Mouse (Mus musculus) embryonic stem cell, embryonic (primary cell): ENCODE results near the gene Crx.

ENCODE experiments used
- CTCF ChIA-PET, 4 experiments: fragments of 300-600 bp in 2 of 4; fragments of 350-600 bp in 2 of 4; sonication (Branson Sonifier 250); formaldehyde crosslinking; loops; one replicate each; lab custom pipeline; 2022; ENCODE audit warnings: inconsistent platforms in 2 of 4; lab: Charles Lee
- POLR2A ChIA-PET, 4 experiments: fragments of 300-600 bp in 2 of 4; fragments of 350-600 bp in 2 of 4; sonication (Branson Sonifier 250); formaldehyde crosslinking; loops; one replicate each; lab custom pipeline; 2022; ENCODE audit warnings: antibody characterized with exemption in 4 of 4, inconsistent platforms in 1 of 4; lab: Charles Lee

Crx gene

DNA sequence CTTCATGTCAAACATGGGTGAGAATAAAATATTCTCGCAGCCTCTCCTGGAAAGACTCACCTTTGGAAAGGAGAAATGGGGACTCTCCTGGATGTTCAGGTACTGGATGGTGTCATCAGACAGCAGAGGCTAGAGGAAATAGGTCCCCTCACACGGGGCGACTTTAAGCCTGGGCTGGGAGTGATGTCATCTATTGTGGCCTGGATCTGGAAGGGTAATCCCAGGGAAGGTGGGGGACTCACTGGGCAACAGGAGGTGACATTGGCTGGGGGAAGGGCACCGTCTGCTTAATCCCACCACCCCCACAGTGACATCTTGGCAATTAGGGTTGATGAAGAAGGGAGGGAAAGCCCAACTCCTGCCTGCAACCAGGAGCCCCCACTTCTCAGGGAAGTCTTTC, at the start of gene Crx:
Crx (minus strand) TSS at position 213 of the 400 bp plus-strand sequence.
- POLR2A ChIA-PET: interaction anchor here in 1 of 4 experiments (0.6 kb wide), 1 partner anchor 242 kb away, joined by 3 read pairs; no protein-coding TSS in a partner anchor
- CTCF ChIA-PET: interaction anchor here in 1 of 4 experiments (1.0 kb wide), 1 partner anchor 21 kb away, joined by 3 read pairs; no protein-coding TSS in a partner anchor

DNA sequence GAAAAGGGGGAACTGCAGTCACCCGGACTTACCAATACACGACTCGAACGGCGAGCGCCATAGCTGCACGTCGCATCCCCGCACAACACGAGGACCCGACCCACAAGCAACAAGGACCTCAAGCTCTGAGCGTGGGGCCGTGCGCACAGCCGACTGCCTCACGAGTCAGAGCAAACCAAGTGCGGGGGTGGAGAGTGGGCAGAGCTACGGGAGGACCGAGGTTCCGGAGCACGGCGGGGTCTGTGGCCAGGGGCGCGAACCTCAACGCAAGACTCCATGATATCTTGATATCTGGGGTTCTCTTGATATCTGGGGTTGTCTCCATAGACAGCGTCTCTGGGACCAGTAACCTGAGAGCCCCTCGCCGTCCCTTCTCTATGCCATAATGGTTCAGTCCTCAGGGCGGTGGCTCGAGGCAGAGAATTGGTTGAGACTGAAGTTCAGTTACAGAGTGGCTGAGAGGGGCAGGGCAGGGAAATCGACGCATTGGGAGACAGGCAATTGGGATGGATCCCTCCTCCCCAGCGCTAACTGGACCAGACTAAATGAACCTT, 42.5 kb upstream of the Crx start, which contains the start of gene Selenow:
Selenow (minus strand) TSS at position 183 of the 554 bp plus-strand sequence.
- CTCF ChIA-PET: interaction anchor here in 3 of 4 experiments (0.5 to 1.8 kb wide), 6 partner anchors 9 to 207 kb away, joined by 3 to 10 read pairs (median 3); partner anchors contain the start of gene Slc8a2 (in 1 of the 3)
- POLR2A ChIA-PET: interaction anchor here (0.7 to 2.5 kb wide), 27 partner anchors 9 to 364 kb away, joined by 3 to 13 read pairs (median 4); partner anchors contain the start of genes Nop53 (in 2 of the 4), Ccdc9 (in 1 of the 4), Inafm1 (in 1 of the 4) and Napa (in 1 of the 4)

DNA sequence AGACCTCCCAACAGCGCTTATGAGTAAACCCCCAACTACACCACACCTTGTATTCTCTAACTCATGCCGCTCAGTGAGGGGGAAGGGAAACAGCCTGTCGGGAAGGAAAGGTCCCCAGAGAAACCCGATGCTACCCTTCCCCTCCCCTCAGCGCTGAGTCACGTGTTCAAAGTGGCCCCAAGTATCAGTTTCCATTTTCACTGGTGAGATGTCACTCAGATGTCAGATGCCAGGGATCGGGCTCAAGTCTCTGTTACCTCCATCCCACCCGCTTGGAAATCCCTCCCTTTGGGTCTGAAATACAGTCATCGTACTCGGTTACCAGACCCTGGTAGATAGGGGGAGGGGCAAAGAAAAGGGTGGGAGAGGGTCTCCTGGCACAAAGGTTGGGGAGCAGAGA, 42.0 kb upstream of the Crx start:
- ChIA-PET POLR2A (interaction anchor here (0.5 to 2.5 kb wide), 27 partner anchors 8 to 364 kb away, joined by 3 to 13 read pairs (median 4); partner anchors contain the start of genes Nop53 (in 2 of the 4), Ccdc9 (in 1 of the 4) and Napa (in 1 of the 4)), CTCF (interaction anchor here in 3 of 4 experiments (0.5 to 1.8 kb wide), 6 partner anchors 8 to 208 kb away, joined by 3 to 10 read pairs (median 3); partner anchors contain the start of gene Slc8a2 (in 1 of the 3))

DNA sequence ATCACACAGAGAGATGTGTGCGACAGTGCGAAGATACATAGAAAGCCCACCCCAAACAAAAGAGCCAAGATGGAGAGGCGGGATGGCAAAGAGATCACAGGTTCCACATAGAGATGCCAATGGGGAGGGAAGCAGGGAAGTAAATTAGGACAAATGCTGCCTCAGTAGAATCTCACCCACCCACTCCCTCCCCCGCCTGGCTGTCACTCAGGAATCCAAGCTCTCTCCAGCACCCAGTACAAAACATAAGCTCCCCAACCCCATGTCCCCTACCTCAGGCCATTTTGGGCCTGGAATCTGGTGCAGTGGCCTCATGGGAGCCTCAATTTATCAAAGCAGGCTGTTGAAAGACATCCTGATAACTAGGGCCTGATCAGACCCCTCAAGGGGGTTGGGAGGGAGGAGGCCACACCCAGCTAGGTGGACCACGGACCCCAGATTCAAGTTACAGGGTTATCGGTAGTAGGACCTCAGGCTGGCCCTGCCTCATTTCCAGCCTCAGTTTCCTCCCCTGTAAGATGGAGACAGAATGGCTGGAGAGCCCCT, 41.0 kb upstream of the Crx start:
- POLR2A ChIA-PET: interaction anchor here in 2 of 4 experiments (1.0 to 2.5 kb wide), 11 partner anchors 9 to 365 kb away, joined by 3 to 13 read pairs (median 4); partner anchors contain the start of genes Ccdc9 (in 1 of the 2) and Nop53 (in 1 of the 2)
- CTCF ChIA-PET: interaction anchor here in 3 of 4 experiments (0.6 to 1.8 kb wide), 6 partner anchors 8 to 345 kb away, joined by 3 to 10 read pairs (median 3); no protein-coding TSS in a partner anchor

DNA sequence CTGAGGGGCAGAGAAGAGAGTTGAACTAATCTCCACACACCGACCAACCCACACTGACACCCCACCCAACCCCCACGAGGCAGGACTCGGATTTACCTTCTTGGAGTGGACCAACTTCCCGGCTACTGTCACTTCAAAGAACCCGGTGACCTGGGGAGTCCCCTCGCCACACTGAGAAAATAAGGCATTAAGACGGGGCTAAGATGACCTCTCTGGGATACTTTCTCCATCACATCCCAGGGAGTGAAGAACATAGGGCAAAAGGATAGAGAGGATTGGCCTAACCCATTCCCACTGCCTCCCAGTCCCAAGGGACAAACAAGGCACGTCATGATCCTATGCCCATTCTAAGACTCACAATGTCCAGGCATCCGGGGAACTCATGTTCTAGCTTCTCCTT, 40.2 kb upstream of the Crx start:
- CTCF ChIA-PET: no interaction called here
- POLR2A ChIA-PET: interaction anchor here in 2 of 4 experiments (0.5 to 2.2 kb wide), 5 partner anchors 8 to 55 kb away, joined by 3 to 6 read pairs (median 4); no protein-coding TSS in a partner anchor

DNA sequence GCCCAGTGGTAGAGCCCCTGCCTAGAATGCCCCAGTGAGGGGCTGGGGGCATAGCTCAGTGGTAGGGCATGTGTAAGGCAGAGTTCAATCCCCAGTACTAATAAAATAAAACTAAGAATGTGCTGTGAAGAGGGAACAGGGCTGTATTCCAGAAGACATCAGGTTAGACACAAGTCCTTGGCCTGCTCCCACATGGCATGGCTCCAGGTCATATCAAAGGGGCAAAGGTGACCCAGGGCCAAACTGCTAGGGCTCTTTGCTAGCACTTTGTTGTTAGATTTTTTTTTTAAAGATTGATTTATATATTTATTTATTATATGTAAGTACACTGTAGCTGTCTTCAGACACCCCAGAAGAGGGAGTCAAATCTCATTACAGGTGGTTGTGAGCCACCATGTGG, 38.6 kb upstream of the Crx start:
- POLR2A ChIA-PET: interaction anchor here in 2 of 4 experiments (0.8 to 1.6 kb wide), 3 partner anchors 10 to 126 kb away, joined by 3 read pairs; no protein-coding TSS in a partner anchor
- CTCF ChIA-PET: interaction anchor here in 1 of 4 experiments (1.1 to 1.4 kb wide), 2 partner anchors 30 to 34 kb away, joined by 3 to 4 read pairs; no protein-coding TSS in a partner anchor

DNA sequence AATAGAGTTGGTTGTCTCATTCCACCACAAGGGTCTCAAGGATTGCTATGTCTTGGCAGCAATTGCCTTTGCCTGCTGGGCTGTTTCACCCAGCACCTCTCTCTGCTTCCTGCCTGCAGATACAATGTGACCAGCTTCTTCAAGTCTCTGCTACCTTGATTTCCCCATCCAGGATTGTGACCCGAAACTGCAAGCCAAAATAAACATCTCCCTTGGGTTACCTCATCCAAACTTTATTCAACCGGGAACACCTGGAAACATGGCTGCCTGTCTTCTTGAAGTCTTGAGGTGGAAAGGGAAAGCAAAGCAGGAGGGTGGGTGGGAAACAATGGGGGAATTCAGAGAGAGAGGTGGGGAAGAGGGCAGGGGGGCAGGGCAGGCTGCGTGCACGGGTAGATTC, 37.2 kb upstream of the Crx start:
- POLR2A ChIA-PET: interaction anchor here in 1 of 4 experiments (1.3 kb wide), 1 partner anchor 9 kb away, joined by 3 read pairs; no protein-coding TSS in a partner anchor
- CTCF ChIA-PET: interaction anchor here in 1 of 4 experiments (0.7 kb wide), 1 partner anchor 1115 kb away, joined by 3 read pairs; no protein-coding TSS in a partner anchor

DNA sequence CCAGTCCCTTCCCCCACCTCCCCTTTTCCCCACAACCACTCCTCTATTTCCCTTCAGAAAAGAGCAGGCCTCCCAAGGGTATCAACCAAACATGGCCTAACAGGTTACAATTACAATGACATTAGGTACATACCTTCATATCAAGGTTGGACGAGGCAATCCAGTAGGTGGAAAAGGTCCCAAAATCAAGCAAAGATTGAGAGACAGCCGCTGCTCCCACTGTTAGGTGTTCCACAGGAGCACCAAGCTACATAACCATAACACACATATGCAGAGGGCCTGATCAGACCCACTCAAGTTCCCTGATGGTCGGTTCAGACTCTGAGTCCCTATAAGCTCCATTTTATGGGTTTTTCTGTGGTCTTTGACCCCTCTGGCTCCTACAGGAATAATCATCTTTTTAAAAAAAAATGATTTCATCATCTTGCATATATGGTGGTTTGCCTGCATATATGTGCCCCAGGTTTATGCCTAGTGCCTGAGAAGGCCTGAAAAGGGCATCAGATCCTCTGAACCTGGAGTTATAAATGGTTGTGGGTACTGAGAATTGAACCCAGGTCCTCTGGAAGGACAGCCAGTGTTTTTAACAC, 36.5 kb upstream of the Crx start:
- POLR2A ChIA-PET: interaction anchor here in 1 of 4 experiments (1.3 to 1.4 kb wide), 2 partner anchors 9 to 20 kb away, joined by 3 to 4 read pairs; no protein-coding TSS in a partner anchor

DNA sequence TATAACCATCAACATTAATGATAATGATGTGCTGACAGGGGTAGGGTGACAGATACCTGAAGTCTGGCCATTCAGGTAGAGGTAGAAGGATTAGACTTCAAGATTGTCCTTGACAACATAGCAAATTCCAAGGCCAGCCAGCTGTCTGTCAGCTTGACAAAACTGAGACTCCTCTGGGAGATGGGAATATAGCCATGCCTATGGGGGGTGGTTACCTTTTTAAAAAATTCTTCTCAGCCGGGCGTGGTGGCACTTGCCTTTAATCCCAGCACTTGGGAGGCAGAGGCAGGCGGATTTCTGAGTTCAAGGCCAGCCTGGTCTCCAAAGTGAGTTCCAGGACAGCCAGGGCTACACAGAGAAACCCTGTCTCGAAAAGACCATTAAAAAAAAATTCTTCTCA, 35.9 kb upstream of the Crx start:
- ChIA-PET POLR2A (interaction anchor here in 1 of 4 experiments (1.3 to 1.4 kb wide), 2 partner anchors 10 to 20 kb away, joined by 3 to 4 read pairs; no protein-coding TSS in a partner anchor), CTCF (interaction anchor here in 1 of 4 experiments (1.0 kb wide), 1 partner anchor 272 kb away, joined by 3 read pairs; no protein-coding TSS in a partner anchor)

More for the DNA sequence above, 36.5 kb upstream of the Crx start:
- CTCF ChIA-PET: interaction anchor here in 1 of 4 experiments (0.6 kb wide), 1 partner anchor 77 kb away, joined by 3 read pairs; the partner anchor contains the start of gene Obox6

DNA sequence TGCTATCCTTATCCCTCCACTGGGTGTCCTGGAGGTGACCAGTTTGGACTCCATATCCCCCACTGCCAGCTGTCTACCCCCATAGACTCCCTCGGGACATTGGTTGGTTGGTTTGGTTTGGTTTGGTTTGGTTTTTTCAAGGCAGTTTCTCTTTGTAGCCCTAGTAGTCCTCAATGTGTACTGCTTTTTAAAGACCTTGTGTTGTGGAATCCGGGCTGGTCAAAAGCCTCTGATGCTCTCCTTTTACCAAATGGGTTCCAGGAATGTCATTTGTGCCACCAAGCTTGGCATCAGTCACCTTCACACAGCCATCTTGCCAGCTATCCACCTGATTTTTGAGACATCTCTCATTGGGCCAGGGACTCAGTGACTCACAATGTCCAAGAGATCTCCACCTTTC, 35.0 kb upstream of the Crx start:
- POLR2A ChIA-PET: interaction anchor here in 1 of 4 experiments (1.4 kb wide), 1 partner anchor 21 kb away, joined by 4 read pairs; no protein-coding TSS in a partner anchor
- CTCF ChIA-PET: interaction anchor here in 3 of 4 experiments (0.5 to 1.1 kb wide), 5 partner anchors 10 to 273 kb away, joined by 3 to 4 read pairs (median 3); partner anchors contain the start of gene Meis3 (in 1 of the 3)

DNA sequence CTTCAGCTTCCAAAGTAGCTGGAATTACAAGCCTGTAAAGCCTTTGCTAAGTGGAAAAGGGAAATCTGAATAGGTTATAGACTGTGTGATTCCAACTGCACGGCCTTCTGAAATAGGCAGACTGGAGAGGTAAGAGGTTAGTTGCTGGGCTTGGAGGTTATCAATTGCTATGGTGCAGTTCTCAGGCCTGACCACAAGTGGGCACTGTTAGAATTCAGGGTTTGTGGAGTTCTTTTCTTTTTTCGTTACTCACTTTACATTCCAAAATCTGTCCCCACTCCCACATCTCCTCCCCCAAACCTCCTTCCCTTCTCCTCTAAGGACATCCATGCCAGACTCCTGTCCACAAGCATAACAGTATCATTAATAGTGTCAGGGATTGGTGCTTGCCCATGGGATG, 34.5 kb upstream of the Crx start:
- ChIA-PET CTCF (interaction anchor here in 2 of 4 experiments (0.5 to 1.2 kb wide), 4 partner anchors 8 to 260 kb away, joined by 3 to 6 read pairs (median 3); partner anchors contain the start of genes Meis3 (in 1 of the 2) and Selenow (in 1 of the 2)), POLR2A (interaction anchor here in 1 of 4 experiments (0.7 kb wide), 1 partner anchor 134 kb away, joined by 3 read pairs; no protein-coding TSS in a partner anchor)

DNA sequence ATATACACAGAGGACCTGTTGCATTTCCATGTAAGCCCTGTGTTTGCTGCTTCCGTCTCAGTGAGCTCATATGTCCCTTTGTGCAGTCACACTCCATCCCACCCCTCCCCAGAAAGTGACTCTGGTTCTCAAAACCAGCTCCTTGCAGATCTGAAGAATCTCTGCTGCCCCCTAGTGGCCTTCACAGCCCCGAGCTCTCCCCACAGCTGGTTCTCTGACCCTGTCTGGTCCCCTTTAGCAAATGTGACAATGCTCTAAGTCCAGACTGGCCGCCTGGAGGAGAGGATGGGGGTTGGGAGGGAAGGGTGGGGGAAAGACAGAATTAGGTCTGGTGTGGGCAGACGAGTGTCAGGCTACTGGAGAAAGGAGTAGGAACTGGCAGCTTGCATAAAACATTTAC, 32.4 kb upstream of the Crx start:
- POLR2A ChIA-PET: interaction anchor here (0.6 to 1.8 kb wide), 17 partner anchors 9 to 351 kb away, joined by 3 to 11 read pairs (median 4); partner anchors contain the start of genes Selenow (in 4 of the 4) and Slc8a2 (in 1 of the 4)

DNA sequence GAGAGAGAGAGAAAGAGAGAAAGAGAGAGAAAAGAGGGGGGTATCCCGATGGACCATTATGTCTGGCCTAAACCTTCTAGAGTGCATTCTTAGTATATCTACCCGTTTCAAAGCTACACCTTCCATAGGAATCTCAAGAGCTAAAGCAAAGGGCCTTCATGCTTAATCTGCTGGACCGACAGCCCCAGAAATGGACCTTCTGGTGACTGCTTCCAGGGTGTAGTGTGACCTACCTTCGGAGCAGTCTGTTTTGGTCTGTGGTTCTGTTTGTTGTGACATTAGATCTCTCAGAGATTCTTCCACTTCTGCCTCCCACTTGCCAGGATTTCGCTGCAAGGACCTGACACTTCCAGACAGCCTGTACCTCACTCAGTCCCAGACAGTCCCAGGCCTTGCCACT, 30.8 kb upstream of the Crx start:
- CTCF ChIA-PET: no interaction called here
- POLR2A ChIA-PET: interaction anchor here in 1 of 4 experiments (0.6 kb wide), 1 partner anchor 1929 kb away, joined by 3 read pairs; no protein-coding TSS in a partner anchor

More for the DNA sequence above, 32.4 kb upstream of the Crx start:
- CTCF ChIA-PET: interaction anchor here (0.5 to 2.0 kb wide), 64 partner anchors 9 to 1372 kb away, joined by 3 to 23 read pairs (median 4); partner anchors contain the start of genes Crxos (in 3 of the 4), Selenow (in 2 of the 4), Ehd2 (in 1 of the 4) and Inafm1 (in 1 of the 4)

DNA sequence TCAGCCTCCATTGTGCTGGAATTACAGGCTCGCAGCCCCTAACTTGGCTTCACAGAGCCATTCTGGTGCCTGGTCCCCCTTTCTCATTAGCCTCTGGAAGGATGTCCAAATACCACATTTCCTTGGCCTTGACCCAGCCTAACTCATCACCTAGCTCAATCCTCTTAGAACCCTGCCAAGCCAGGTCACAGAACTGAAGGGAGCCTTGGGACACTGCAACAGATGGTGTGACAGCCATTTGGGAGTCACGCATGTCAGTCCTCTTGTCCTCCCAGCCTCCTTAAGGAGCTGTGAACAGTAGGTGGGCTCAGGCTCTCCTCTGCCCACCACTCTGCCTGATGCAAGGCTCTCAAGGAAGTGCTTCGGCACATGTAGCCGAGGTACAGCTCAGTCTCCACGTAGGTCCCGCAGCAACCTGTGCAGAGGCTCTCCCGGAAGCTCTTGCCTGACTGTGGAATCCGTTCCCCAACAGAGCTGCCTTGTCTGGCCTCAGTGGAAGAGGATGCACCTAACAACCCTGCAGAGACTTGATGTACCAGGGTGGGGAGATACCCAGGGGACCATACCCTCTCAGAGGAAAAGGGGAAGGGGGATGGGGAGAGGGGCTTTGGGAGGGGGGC, 28.3 kb upstream of the Crx start:
- ChIA-PET CTCF (interaction anchor here (0.6 to 1.2 kb wide), 8 partner anchors 20 to 144 kb away, joined by 3 to 5 read pairs (median 3); no protein-coding TSS in a partner anchor), POLR2A (interaction anchor here in 3 of 4 experiments (0.6 to 2.3 kb wide), 10 partner anchors 11 to 899 kb away, joined by 3 to 9 read pairs (median 4); partner anchors contain the start of genes Selenow (in 2 of the 3), Nop53 (in 1 of the 3) and Slc8a2 (in 1 of the 3))

DNA sequence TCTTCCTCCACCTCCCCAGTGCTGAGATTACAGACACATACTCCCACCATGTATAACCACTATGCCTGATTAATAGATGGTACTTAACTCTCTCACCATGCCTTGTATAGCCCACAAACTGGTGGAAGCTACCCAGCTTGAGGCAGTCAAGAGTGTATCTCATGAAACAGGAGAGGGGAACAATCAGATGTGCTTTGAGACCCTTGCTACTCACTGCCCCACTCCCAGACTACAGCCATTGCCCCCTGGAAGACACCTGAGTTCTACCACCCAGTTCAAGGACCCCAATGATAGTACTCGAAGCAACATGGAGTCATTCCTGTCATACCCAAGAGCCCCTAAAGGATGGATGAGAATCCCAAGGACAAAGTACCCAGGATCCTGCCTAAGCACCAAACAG, 26.8 kb upstream of the Crx start:
- POLR2A ChIA-PET: interaction anchor here in 1 of 4 experiments (1.6 kb wide), 1 partner anchor 144 kb away, joined by 3 read pairs; no protein-coding TSS in a partner anchor
- CTCF ChIA-PET: interaction anchor here in 1 of 4 experiments (0.5 kb wide), 1 partner anchor 68 kb away, joined by 3 read pairs; no protein-coding TSS in a partner anchor

DNA sequence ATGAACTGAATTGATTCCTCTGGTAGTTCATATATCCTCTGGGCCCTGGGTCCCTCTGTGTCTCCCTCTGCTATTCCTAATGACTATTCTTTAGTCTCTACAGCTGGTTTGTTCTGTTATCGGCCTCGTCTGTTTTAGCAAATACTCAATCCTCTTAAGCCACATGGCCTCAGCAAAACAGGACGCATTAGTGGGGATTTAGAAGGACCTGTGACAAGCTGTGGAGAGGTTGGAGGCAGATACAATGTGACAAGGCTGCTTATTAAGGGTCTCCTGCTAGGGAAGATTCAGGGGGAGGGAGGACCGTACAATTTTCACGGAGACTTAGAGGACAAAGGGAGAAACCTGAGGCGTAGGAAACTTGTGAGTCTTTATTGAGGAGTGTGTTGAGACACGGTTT, 26.1 kb upstream of the Crx start:
- ChIA-PET POLR2A (interaction anchor here in 2 of 4 experiments (0.6 to 1.6 kb wide), 2 partner anchors 10 to 145 kb away, joined by 3 read pairs; no protein-coding TSS in a partner anchor), CTCF (interaction anchor here in 1 of 4 experiments (0.6 kb wide), 1 partner anchor 67 kb away, joined by 6 read pairs; no protein-coding TSS in a partner anchor)
